Mouse (Mus musculus) layer of hippocampus, postnatal 36 days (tissue): ENCODE data around the gene Fam217a. TPM values are rescaled to one million over a fixed set of nuclear protein-coding genes. Genes with fewer than 3 reads are reported as not detected.
"Not testable (repeated sequence)": the region's sequence is repeated elsewhere in the genome, so short reads cannot be mapped to it uniquely, and the experiment has no call there.

Experiments used
- DNase-seq, 2 experiments: peaks; one replicate each; pipeline ENCODE4 v3.0.0; 2022
- total RNA-seq, 2 experiments: library from RNA; stranded (reverse); gene quantifications; 2 replicates each; pipeline ENCODE4 v1.2.3; 2021

Fam217a gene
- under 1 TPM; 0.48 to 0.70 TPM for total RNA-seq

DNA sequence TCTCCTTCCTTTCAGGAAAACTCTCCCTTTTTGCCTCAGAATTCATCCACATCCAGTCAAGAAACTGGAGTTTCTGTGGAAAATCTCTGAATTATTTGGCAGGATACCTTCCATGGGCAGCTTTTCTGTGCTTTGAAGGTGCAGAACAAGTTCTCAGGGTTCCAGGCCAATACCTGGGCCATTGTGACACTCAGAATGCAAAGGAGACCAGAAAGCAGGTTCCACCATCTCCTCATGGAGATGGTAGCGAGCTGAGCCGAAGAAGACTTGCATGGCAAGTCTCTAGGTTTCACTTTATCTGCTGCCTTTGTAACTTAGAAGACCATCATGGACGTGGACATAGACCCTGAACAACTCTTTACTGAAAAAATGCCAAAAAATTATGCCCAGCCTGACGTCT, at the start of gene Fam217a, which contains the start of gene 4933417A18Rik:
TSS of gene Fam217a (minus strand) at position 101 of the 400 bp plus-strand sequence.
TSS of gene 4933417A18Rik (plus strand) at position 200 of the 400 bp plus-strand sequence.
- DNase-seq = no peak

- no peak for DNase-seq
Observed at GRCm38 (mm10) chr13:34973770-34974169, 49.7 kb upstream of the Fam217a start.

DNA sequence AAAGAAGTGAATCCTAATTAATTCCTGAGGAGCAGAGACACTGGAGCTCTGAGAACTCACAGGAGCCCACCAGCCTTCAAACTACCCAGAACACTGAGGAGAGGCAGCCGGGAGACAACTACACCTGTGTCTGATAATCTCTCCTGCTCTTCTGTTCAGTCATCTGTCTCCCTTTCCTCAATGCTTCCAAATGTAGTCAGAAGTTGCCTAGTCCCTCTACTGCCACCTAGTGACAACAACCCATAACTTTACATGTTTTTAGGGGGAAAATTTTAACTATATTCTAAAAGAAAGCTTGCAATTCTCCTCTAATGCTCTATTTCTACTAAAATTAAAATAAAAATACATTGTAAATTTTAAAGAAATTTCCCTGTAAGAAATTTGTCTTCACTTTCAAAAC, 49.0 kb upstream of the Fam217a start:
- no peak for DNase-seq

- DNase-seq = not testable (repeated sequence)
Observed at GRCm38 (mm10) chr13:34972456-34972855, 48.3 kb upstream of the Fam217a start.

- not testable (repeated sequence) for DNase-seq
Observed at GRCm38 (mm10) chr13:34965647-34966046, 41.5 kb upstream of the Fam217a start.

DNA sequence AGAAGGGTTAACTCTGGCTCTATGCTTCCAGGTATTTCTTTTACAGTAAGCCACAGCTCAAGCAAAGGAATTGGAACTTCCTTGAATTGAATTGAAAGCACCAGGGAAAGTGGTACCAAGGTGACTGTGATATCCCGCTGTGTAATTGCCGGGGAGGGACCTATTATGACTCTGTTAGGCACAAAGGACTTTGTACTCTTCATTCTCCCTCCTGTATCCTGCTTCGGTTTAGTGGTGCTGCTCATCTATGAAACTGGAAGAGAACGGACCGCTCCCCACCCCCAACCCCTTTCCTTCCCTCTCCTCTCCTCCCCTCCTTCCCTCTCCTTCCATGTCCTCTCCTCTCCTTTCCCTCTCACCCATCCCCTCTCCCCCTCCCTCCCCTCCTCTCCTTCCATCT, 40.8 kb upstream of the Fam217a start:
- no peak for DNase-seq

DNA sequence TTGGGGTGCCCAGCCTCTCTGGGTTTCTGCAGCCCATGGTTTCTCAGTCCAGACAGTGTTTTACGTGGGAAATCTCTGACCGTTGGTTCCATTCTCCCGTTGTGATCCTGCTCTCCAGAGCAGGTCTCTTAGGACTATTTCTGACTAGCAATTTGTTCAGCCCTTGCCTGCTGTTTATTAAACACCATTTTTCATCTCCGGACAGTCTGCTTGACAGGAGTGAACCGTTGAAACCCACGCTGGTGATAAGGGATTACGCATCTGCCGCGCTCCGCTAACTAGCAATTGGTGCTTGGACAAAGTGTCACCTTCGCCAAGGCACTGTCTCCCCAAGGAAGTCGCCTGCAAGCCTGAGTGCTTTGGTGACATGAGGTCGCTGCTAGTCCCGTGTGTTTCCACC, 40.3 kb upstream of the Fam217a start:
- no peak for DNase-seq

- DNase-seq = no peak
Observed at GRCm38 (mm10) chr13:34963511-34964397, 39.6 kb upstream of the Fam217a start, which contains the start of gene Eci3. Eci3 (minus strand) TSS chr13:34963810.

GRCm38 (mm10) chr13:34960996-34961770, 37.1 kb upstream of the Fam217a start:
- DNase-seq = no peak

- DNase-seq = not testable (repeated sequence)
Observed at GRCm38 (mm10) chr13:34958158-34958557, 34.0 kb upstream of the Fam217a start.

- no peak for DNase-seq
Observed at GRCm38 (mm10) chr13:34956901-34957300, 32.8 kb upstream of the Fam217a start.

GRCm38 (mm10) chr13:34951437-34951836, 27.3 kb upstream of the Fam217a start:
- DNase-seq = not testable (repeated sequence)

DNA sequence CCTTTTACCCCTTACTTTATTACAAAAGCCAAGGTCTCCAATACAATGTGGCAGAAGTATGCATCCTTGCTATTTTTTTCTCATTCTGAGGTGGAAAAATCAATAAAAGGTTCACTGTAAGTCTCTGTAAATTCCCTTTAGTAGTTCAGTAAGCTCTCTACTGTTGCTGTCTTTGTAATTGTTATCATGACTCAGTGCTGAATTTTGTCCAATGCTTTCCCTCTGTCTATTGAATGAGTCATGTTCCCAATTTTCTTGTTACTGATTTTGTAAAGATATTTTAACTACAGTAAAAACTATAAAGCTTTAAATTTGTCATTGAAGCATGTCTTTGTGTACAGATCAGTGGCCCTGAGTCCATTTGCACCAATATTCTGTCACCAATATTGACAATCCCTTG, 18.3 kb upstream of the Fam217a start:
- no peak for DNase-seq

DNA sequence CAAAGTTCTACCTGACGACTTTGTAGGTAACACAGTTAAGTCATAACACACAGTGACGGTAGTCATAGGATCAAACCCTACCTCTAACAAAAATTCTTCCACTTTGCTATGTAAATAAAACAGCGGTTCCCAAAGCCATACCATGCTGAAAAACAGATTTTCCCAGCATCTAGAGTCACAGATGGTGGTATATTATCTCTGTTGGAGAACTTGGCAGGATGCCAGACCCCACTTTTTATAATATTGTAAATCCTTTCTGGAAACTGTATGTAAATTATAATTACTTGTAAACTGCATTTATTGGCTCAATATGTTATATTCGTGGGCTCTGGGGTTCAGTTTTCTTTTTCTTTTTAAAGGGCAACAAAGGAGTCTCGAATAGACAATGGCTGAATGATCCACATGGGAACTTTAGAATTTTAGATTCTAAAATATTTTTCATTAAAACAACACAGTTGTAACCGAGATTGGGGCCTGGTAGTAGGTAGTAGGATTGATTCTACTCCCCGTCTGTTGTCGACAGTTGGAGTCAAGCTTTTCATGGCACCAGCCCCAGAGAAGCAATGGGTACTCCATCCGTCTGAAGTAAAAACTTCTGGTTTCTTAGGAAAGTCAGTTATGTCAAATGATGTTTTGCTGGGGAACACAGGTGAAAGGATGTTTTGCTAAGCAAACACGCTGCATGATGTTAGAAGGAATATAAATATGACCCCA, 11.0 kb upstream of the Fam217a start:
- DNase-seq = peak in 1 of 2 experiments; percentile 13

DNA sequence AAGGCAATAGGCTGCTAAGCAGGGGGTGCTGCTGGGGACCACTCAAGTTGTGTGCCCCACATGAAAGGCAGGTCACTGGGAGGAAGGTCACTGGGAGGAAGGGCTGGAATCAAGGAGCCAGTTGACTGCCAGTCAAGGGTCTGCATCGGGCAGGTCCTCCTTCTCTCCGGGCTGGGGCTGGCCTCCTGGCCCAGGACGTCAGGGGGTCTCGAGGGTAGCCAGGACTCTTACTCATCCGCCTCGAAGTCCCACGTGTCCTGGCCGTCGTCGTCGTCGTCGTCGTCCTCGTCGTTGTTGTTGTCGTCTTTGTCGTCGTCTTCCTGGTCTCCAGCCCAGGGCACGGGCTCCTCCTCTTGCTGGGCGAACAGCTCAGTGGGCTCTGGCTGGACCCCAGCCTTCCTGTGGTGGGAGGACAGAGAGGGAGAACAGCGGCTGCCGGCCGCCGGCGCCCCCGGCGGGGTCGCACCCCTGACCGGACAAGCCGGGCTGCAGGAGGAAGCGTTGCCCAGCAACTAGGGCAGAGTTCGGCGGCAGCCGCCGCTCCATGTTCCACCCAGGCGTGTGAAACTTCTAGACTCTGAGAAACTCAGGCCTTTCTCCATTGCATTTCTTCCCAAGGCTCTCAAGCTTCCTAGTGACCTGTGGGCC, 7.5 kb downstream of the Fam217a start:
- DNase-seq = no peak

GRCm38 (mm10) chr13:34914614-34915013, 9.5 kb downstream of the Fam217a start:
- DNase-seq = no peak

DNA sequence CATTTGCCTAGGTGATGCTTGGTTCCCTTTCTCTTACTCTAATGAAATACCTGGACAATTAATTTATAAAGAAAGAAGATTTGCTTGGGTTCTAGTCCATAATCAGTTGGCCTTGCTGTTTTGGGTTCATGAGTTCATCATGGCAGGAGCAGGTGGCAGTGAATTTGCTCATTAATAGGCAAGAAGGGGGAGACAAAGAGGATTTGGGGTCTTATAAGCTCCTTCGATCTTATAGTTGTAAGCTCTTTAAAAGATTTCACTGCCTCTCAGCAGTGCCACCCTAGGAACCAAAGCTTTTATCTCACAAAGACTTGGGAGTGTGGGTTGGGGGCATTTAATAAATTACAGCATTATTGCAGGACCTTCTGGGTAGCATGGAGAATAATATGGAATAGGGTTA, 31.2 kb downstream of the Fam217a start:
- no peak for DNase-seq

DNA sequence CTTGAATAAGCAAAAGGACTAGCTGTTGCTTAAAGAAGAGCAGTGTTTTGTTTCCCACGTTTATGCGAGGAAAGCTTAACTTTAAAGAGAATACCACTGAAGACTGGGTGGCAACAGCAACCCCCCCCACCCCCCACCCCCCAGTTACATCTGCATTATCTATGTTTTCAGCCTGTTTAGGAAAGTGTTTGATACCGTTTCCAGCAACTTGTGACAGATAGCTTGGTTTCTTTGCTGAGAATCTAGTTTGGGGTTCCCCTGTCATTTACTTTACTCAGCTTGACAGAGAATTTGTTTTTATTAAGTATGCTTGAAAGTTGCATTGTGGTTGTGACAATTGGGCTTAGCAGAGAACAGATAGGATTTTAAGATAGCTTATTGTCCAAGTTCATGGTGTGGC, 47.6 kb downstream of the Fam217a start:
- no peak for DNase-seq

DNA sequence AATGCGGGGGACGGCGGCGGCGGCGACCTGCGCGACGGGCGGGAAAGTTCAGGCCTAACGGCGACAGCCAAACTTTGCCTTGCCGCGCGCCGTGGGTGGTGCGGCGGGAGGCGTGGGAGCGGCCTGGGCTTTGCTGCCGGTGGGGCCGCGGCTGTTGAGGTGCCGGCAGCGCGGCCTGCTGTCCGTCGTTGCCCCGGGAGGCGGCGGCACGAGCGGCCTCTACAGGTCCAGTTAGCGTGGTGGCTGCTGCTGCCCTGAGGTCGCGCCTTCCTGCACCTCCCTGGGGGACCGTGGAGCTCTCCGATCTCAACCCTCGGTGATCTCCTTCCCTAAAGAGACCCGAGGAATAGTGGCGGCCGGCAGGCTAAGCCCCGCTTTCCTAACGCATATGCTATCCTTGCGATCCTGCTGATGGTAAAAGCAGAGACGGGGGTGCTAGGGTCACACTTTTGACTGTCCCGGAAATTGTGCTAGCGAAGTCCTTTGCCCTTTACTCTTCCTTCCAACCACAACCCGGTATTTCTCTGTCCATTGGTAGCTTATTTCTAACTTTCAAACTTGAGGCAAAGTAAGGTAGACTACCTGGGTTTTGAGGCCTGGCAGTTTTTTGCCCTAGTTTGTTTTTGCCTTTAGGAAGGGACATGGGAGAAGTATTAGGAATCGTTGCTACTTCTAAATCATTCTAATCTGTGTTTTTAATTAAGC, 48.2 kb downstream of the Fam217a start:
- DNase-seq = no peak

- peak; percentile 92 to 93 for DNase-seq
Observed at GRCm38 (mm10) chr13:34875166-34875710, 48.9 kb downstream of the Fam217a start, which contains the start of gene Prpf4b. Prpf4b (plus strand) TSS chr13:34875302.

GRCm38 (mm10) chr13:34874736-34875135, 49.4 kb downstream of the Fam217a start:
- peak; percentile 16 to 22 for DNase-seq
